Mouse (Mus musculus): ENCODE results near the gene Nhp2.

Nhp2 gene

DNA sequence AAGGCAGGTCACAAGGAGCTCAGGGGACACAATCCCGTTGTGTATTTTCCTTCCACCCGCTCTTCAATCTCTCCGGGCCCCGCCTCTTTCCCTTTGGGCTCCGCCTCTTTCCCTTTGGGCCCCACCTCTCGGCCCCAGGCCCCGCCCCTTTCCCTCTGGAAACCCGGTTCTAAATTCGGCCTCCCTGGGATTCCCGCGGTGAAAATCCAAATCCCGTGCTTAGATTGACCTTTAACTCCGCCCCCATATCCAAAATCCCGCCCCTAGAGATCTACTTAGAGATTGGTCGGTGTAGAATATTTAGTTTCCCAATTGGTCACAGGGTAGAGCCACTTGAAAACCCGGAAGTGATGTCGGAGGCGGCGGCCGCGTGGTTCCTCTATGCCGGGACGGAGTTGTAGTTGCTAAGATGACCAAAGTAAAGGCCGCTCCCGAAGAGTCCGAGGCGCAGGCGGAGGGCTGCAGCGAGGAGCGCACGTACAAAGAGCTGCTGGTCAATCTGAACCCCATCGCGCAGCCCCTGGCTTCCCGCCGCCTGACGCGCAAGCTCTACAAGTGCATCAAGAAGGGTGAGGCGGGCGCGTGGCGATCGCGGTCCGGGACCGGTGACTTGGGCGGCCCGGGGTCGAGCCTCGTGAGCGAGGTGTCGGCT, at the start of gene Nhp2:
TSS of gene Nhp2 (plus strand) at position 327 of the 652 bp plus-strand sequence.
- DNase-seq (ENCODE audit: low read depth, low spot score), result peak; percentile 98

DNA sequence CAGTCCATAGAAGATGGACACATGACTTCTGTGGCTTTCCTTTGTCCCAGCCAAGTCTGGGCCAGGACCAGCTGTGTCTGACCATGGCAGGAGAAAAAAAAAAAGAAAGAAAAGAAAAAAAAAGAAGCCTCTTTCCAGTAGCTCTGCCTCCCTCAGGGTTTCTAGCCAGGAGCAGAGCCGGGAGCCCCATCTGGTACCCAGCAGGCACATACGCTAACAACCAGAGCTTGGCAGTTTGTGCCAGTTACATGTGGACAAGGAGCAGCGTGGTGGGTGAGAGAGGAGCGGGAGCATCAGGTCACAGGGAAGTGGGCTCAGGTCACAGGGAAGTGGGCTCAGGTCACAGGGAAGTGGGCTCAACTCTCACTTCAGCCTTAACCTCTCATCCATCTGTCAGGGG, 43.1 kb upstream of the Nhp2 start:
- no peak for DNase-seq (ENCODE audit: low read depth, low spot score)

DNA sequence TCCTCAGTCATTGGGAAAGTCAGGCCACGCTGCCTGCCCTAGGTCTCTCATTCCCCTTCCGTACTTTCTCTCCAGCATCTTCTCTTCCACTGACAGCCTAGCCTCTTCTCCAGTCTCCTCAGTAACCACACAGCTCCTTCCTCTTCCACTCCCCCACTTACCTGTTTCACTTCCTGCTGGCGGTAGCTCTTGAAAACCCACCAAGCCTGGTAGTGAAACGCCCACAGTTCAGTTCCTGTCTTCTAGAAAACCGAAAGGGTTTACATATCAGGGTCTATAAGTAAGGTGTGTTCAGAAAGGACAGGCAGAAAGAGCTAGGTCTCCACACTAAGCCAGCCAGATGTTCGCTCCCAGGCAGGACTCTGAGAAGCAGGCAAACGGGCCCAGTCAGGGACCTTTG, 41.9 kb upstream of the Nhp2 start:
- no peak for DNase-seq (ENCODE audit: low read depth, low spot score)

DNA sequence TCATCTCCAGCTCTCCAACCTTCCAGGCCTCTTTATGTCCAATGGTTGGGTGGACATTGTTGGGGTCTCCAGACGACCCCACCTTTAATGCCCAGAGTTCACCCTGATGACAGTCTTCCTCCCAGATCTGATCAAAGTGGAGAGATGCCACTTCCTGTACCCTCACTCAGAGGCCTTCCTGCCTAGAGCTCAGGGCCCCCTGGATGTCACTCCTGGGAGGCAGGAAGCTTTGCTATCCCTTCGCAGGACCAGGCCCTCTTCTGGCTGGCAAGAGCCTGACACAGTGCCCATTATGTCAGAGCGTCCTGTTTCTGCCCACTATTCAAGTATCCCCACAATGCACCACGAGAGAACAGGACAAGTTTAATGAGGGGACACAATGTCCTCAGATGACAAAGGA, 40.5 kb upstream of the Nhp2 start:
- no peak for DNase-seq (ENCODE audit: low read depth, low spot score)

DNA sequence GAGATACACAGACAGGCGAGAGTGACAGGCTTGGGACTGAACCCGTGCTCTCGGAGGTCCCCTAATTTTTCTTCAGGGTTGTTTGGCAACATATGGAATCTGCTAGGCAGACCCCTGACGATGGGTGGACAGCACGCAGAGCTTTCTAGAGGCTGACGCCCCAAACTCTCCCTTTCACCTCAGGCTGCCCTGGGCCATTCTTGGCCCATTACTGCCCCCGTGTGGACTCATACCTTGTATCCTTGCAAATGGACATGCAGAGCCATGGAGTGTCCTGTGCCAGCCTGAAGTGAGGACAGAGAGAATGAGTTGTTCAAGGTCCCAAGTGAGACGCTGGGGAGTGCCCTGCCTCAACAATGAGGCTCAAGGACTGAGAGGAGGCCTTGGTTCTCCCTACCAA, 36.8 kb upstream of the Nhp2 start:
- DNase-seq (ENCODE audit: low read depth, low spot score), result peak; percentile 83

DNA sequence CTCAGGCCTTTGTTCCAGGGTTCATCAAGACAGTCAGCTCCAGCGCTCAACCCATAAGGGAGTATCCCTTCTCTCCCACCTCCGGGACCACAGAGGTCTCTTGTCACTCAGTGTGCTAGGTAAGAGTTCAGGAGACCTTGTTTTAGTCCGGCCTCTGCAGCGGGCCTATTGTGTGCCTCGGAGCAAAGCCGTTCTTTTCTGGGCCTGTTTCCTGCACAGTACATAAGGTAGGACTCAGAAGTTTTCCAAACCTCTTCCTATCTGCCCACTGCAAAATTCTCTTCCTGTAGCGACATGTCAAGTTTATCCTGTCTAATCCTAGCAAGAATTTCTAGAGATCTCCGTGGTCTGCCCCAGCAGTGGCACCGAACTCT, 35.5 kb upstream of the Nhp2 start:
- DNase-seq (ENCODE audit: low read depth, low spot score), result no peak

DNA sequence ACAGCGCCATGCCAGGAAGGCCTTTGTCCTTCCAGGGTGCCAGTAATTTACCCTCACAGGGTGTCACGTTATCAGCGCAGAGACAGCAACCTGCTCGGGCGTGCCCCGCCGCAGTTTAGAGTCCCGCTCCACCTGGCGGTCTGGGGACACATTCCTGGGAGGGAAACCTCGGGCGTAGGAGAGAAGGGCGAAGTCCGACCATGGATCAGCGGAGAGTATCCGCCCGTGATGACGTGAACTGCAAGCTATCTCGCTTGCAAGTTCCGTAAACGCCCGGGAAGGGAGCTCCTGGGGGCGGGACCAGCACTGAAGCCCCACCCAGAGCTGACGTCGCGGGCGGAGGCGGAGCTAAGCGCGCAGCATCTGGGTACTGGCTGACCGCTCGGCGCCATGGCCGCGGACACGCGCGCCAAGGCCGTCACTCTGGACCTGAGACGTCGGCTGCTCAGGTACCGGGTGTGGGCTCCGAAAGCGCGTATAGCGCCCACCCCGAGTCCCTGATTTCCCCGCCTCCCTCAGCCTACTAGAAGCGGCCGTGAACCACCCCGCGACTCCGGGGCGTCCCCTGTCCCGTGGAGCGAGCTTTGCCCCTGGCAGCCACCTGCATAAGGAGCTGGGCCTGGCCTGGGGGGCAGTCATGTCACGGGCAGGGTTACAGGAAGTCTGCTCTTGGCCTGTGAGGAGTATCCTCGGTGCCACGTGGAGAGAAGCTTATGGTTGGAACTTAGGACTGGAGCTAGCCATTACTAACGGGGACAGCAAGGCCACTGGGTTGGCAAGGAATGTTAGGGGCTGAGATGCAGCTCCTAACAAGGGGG, 34.9 kb upstream of the Nhp2 start, which contains the start of gene Phykpl:
TSS of gene Phykpl (plus strand) at position 327 of the 818 bp plus-strand sequence.
- peak; percentile 96 for DNase-seq (ENCODE audit: low read depth, low spot score)

DNA sequence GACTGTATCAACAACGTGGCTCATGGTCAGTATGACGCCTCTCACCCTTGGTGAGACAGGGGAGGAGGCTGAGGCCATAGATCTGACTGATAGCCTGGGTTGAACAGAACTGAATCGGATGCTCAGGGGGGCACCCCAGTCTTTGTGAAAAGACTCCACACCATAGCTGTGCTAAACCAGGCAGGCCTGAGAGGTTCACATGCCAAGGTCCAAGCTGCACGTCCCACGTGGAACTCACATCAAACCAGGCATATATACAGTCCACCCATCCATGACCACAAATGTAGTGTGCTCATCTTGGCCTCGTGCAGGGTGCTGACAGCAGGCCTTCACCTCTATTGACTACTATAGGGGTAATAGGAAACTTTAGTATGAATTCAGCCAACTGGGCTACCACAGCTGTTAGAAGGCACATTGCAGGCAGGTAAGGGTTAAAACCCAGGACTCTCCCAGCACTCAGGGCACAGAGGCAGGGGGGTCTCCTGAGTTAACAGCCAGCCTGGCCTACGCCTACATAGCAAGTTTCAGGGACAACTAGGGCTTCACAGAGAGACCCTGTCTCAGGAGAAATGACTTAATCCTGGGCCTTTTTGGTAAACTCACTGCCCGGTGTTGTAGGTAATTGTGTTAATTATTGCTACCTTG, 33.8 kb upstream of the Nhp2 start:
- no peak for DNase-seq (ENCODE audit: low read depth, low spot score)

DNA sequence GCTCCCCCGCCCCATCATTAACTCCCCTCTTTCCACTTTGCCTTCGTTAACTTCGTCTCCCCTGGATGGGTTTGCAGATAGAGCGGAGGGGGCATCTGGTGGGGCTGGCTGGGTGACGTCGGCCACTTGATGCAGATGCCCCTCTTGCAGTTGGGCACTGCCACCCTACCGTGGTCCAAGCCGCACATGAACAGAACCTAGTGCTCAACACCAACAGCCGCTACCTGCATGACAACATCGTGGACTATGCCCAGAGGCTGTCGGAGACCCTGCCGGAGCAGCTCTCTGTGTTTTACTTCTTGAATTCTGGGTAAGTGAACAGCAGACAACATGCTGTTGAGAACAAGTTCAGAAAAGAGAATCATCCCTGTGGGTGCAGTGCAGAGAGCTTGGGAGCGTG, 33.1 kb upstream of the Nhp2 start:
- no peak for DNase-seq (ENCODE audit: low read depth, low spot score)

DNA sequence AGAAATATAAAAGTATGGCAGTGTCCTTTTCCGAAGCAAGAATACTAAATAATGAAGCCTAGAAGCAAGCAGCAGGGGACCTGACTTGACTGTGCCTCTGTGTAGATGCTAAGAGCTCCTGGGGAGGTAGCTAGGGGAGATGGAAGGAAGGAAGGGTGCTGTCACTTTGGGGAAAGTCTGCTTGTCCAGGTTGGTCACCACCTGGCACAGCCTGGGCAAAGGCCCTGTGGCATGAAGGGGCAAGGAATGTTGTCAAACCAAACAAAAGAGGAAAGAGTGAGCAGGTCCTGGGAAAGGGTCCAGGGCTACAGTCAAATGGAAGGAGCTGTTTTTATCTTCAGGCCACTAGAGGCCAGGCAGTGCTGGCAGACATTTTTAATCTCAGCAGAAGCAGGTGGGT, 32.5 kb upstream of the Nhp2 start:
- no peak for DNase-seq (ENCODE audit: low read depth, low spot score)

DNA sequence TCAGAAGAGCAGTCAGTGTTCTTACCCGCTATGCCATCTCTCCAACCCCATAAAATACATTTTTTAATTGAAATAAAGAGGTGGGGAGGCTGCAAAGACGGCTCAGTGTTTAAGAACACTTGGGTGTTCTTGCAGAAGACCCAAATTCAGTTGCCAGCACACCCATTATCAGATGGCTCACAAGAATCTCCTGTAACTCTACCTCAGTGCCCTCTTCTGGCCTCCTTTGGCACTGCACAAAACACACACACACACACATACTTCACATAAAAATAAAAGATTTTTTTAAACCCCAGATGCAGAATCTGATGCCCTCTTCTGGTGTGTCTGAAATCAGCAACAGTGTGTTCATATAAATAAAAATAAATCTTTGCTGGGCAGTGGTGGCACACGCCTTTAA, 30.7 kb upstream of the Nhp2 start:
- no peak for DNase-seq (ENCODE audit: low read depth, low spot score)

DNA sequence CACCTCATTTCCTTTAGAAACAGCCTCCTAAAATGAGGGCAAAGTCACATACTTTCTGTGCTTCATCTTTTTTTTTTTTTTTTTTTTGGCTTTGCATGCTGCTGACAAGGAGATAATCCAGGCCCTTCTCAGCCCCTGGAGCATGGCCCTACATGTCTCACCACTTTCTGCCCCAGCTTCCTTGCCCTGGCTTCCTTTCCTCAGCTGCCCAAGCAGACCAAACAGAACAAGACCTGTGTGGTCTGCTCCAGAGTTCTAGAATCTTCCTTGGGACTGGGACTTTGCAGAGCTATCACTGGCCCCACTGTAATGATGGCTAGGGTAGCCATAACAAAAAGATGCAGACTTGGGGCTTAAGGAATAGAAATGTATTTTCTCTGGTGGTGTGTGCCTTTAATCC, 29.5 kb upstream of the Nhp2 start:
- DNase-seq (ENCODE audit: low read depth, low spot score), result no peak

DNA sequence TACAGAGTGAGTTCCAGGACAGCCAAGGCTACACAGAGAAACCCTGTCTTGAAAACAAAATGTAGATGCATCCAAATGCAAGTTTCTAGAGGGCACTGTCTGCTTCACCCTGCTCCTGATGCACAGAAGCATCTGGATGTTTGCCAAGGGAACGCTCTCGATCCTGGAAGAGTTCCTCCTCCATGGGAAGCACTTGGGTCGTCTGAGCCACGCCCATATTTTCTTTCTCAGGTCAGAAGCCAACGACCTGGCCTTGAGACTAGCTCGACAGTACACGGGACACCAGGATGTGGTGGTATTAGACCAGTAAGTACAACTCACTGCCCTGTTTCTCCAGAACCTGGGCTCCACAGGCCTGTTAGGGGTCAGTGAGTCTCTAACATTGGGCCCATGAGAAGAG, 28.4 kb upstream of the Nhp2 start:
- no peak for DNase-seq (ENCODE audit: low read depth, low spot score)

DNA sequence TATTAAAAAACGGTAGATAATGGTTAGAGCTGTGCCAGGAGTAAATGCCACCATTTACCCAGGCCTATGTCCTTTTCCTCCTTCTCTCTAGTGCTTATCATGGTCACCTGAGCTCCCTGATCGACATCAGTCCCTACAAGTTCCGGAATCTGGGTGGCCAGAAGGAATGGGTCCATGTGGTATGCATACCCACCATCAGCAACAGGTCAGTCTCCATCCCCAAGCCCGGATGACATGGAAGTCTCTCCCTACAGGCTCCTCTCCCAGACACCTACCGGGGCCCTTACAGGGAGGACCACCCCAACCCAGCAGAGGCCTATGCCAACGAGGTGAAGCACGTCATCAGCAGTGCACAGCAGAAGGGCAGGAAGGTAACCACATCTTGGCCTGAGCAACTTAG, 27.6 kb upstream of the Nhp2 start:
- no peak for DNase-seq (ENCODE audit: low read depth, low spot score)

DNA sequence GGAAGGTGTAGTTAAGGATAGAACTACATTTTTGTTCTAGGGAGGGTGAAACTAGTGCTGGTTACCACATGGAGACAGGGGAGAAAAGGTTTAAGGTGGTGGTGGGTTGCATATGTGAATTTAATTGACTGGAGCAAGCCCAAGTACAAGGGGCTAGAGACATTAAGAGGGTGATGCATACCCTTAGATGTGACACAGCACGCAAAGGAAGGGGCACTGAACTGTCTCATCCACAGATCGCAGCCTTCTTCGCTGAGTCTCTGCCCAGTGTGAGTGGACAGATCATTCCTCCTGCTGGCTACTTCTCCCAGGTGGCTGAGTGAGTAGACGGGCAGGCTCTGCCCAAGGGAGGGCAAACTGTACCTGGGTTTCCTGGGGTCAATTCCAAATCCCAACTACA, 26.2 kb upstream of the Nhp2 start:
- DNase-seq (ENCODE audit: low read depth, low spot score), result no peak

DNA sequence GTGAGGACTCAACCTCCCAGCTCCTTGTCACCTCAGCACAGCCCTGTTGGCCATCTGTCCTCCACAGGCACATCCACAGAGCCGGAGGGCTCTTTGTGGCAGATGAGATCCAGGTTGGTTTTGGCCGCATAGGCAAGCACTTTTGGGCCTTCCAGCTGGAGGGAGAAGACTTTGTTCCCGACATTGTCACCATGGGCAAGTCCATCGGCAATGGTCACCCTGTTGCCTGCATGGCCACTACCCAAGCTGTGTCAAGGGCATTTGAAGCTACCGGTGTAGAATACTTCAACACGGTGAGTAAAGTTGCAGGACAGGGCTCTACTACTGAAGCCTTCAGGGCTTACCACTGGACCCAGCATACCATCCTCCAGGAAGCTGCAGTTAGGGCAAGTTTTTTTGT, 25.7 kb upstream of the Nhp2 start:
- no peak for DNase-seq (ENCODE audit: low read depth, low spot score)

DNA sequence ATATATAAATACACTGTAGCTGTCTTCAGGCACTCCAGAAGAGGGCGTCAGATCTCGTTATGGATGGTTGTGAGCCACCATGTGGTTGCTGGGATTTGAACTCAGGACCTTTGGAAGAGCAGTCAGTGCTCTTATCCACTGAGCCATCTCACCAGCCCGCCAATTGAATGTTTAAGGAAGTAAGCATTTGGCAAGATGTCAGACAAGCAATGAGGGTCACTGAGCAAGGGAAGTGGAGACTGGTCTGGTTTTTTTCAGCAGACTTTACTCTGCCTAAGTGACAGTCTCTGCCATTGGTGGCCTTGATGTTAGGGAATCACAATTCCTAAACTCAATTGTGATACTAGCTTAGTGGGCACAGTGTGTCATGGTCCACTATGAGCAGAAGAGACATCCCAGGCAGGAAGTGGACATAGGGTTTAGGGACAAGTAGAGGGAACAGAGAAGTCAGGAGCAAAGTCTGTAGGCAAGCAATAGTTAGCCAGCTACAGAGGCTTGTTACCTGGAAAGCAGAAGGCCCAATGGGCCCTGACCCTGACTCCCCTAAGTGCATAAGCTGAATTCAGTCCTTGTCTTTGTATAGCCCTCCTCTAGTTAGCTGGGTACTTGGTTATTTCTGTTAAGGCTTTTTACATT, 24.7 kb upstream of the Nhp2 start:
- DNase-seq (ENCODE audit: low read depth, low spot score), result no peak

DNA sequence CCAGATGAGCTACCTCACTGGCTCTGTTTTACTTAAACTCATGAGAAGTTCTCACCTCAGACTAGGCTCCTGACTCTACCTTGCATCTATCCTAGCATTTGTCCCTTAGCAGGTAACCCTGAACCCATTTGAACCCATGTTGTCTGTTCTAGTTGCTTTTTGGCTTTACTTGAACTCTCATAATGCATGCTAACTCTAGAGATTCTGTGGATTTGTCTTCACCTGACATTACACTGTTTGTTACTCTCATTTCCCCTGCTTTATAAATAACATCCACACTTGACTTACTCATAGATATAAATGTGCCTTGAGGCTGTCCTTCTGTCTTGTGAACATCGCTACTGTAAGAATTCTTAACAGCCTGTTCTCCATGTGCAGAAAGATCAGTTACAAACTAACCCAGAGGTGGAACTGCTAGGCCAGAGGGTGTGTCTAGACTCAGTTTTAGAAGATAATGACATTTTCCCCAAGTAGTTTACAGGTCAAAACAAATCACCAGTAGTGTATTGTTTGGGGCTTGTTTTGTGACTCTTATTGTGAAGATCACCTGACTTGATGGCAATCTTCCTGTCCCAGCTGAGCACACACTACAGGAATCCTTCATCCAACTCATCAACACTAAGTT, 24.0 kb upstream of the Nhp2 start:
- DNase-seq (ENCODE audit: low read depth, low spot score), result no peak

DNA sequence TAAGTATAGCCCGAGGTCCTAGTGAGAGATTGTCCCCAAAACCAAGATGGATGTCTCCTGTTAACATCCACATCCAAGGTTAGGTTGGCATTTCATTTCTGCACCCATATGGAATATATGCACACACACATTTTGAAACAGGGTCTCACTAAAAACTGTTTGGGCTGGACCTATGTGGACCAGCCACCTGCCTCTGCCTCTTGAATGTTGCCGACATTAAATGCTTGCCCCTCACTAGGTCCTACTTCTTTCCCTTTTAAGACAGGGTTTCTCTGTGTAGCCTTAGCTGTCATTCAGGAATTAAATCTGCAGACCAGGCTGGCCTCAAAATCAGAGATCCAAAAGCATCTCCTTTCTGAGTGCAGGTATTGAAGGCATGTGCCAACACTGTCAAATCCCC, 22.0 kb upstream of the Nhp2 start:
- no peak for DNase-seq (ENCODE audit: low read depth, low spot score)

DNA sequence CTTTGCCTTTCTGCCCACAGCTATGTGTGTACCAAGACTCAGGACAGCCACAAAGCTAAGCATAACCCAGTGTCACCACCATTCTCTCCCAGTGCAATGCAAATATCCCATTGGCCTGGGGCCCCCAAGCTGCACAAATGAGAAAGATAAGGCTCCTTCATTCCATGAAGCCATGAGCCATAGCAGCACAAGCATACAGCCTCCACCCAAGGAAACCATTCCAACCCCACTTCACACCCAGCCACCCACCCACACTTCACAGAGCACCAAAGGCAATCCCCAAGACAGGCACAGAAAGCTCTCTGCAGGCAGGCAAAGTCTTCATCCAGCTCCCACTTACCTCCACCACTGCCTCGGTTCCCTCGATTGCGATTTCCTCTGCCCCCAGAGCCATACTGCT, 17.3 kb upstream of the Nhp2 start:
- no peak for DNase-seq (ENCODE audit: low read depth, low spot score)

DNA sequence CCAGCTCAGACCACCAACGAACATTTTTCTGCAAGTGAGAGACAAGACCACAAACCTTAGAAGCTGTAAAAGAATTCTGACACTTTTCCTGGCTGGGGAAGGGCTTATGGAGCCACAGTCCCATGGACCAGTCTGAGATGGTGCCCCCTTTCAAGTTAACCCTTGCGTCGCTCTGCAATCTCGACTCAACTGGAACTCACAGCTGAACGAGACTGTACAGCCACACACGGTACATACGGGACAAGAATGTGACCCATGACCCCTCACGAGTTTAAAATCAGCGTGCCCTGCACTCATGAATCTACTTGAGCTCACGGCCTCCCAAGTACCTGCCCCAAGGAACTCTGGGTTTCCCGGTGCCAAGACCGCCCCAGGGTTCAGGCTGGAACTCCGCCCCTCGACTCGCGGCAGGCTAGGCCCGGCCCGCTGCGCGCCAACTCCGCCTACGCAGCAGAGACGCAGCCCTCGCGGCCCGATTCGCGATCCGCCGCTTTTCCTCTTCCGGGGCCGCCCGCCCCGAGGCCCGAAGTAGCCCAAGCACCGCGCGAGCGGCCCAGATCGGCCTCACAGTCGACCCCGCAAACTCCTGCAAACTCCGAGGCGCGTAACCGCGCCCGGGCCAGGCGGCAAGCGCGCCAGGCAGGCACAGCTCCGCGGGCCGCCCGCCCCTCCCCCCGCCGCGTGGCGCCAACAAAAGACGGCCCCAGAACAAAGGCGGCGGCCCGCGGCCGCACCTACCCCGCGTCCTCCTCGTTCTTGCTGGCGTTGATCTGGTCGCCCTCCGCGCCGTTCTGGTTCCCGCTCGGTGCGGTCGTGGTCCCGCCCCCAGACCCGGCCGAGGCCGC, 13.7 kb upstream of the Nhp2 start:
- DNase-seq (ENCODE audit: low read depth, low spot score), result peak; percentile 74
